Mouse (Mus musculus) kidney, embryonic 14.5 days (tissue): ENCODE data around the gene Bcat2. TPM values are rescaled to one million over a fixed set of nuclear protein-coding genes. Genes with fewer than 3 reads are reported as not detected.
A peak's percentile ranks its signal among the peaks of the same experiment; 100 is the strongest.

Experiments used
- ATAC-seq: fragments of 200-750 bp; cut with Nextera tagmentation; 2 replicates; pipeline ENCODE4 v1.8.0; 2017; ENCODE audit warnings: moderate number of reproducible peaks, mild to moderate bottlenecking, moderate TSS enrichment, moderate library complexity; ENCODE audit not compliant: low FRiP score, low TSS enrichment
- H3K27ac ChIP-seq: fragments of 300-500 bp; sonication (generic); 2 replicates; pipeline ENCODE4 v1.5.1; 2014; ENCODE audit warnings: low read depth, mild to moderate bottlenecking, low read length, moderate library complexity, mixed read lengths
- H3K27me3 ChIP-seq: fragments of 300-500 bp; sonication (generic); 2 replicates; pipeline ENCODE4 v1.6.1; 2014; ENCODE audit warnings: mild to moderate bottlenecking, low read length; ENCODE audit not compliant: control insufficient read depth, insufficient read depth
- H3K36me3 ChIP-seq: fragments of 300-500 bp; sonication (generic); 2 replicates; pipeline ENCODE4 v1.6.1; 2014; ENCODE audit warnings: low read length, mixed read lengths; ENCODE audit not compliant: control insufficient read depth, insufficient read depth
- H3K4me1 ChIP-seq: fragments of 300-500 bp; sonication (generic); 2 replicates; pipeline ENCODE4 v1.6.1; 2014; ENCODE audit warnings: low read length, mixed read lengths; ENCODE audit not compliant: control insufficient read depth, insufficient read depth
- H3K4me2 ChIP-seq: fragments of 300-500 bp; sonication (generic); replicated peaks from 2 replicates; pipeline ENCODE4 v1.6.1; 2014; ENCODE audit warnings: low read depth, mild to moderate bottlenecking, low read length
- H3K4me3 ChIP-seq: fragments of 300-500 bp; sonication (generic); 2 replicates; pipeline ENCODE4 v1.5.1; 2014; ENCODE audit warnings: mild to moderate bottlenecking, low read length
- H3K9ac ChIP-seq: fragments of 300-500 bp; sonication (generic); 2 replicates; pipeline ENCODE4 v1.6.1; 2014; ENCODE audit warnings: low read depth, mild to moderate bottlenecking, low read length, moderate library complexity
- H3K9me3 ChIP-seq: fragments of 300-500 bp; sonication (generic); 2 replicates; pipeline ENCODE4 v1.6.1; 2016; ENCODE audit warnings: low read length; ENCODE audit not compliant: control insufficient read depth
- WGBS: fragments of 180-500 bp; shearing (Covaris S2); extraction: QIAGEN DNeasy Blood & Tissue Kit; methylation state at CpG from one replicate; pipeline ENCODE4 v1.1.7; 2014; 5-methylcytosine and 5-hydroxymethylcytosine counted together
- polyA plus RNA-seq: library from polyadenylated mRNA; unstranded; fragments of >200 nt; fragmentation: Nextera tagmentation; extraction: Ambion mirVana; gene quantifications from 2 replicates; pipeline ENCODE4 v1.2.1, GENCODE M21; 2014

Gene Bcat2
- polyA plus RNA-seq, 1 experiment from 2014 or later: 73.7 TPM

DNA sequence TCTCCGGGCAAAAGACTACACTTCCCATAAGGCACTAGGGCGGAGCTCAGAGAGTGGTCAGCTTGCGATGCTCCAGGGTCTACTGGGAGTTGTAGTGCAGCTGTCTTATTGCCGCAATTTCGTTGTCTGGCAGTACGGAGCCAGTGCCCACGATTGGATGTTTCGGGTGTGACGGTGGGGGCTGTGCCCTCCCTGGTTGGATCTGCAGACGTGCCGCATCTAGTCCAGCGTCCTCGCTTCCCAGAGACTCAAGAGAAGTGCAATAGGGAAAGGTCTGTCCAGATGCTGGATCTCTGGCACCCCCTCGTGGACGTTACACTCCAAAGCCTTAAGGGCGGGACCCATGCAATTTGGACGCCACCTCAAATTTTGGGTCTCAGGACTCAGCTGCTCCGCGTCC lies 19.2 kb downstream of the Bcat2 start:
- peak overlapping the region; percentile 46 for H3K4me2 ChIP-seq
- peaks cover 16% of the 10 kb centered on the region; the same call in 1 of the 2 replicates for H3K36me3 ChIP-seq
- H3K4me3 ChIP-seq: peak overlapping the region; percentile 27
- H3K9me3 ChIP-seq: no peaks in the 10 kb centered on the region
- H3K27ac ChIP-seq: no peak overlapping the region
- peak; percentile 94 for ATAC-seq
- peak overlapping the region; percentile 31; the same call in 1 of the 2 replicates for H3K9ac ChIP-seq
- H3K4me1 ChIP-seq: no peaks in the 10 kb centered on the region
- 4% methylated on average over 19 of the region's 19 CpGs for WGBS
- no peaks in the 10 kb centered on the region for H3K27me3 ChIP-seq

DNA sequence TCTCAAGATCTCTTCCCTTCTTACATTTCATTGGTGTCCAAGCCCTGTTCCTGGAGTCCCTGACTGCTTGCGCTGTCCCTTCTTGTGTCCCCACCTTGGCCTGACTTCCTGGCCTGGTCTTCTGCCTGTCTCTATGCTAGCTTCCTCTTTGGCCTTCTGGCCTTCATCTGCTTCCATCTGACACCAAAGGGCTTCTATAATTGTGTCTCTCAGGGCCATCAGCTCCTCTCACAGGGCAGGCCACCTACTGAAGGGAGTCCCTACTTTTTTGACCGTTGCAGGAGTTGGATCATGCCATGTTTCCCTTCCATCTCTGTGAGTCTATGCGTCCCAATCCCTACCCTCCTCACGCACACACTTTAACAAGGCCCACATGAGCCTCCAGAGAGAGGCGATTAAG lies 19.9 kb downstream of the Bcat2 start:
- Histone ChIP-seq H3K9me3 (no peaks in the 10 kb centered on the region), H3K4me1 (no peaks in the 10 kb centered on the region), H3K9ac (no peak overlapping the region), H3K36me3 (peaks cover 13% of the 10 kb centered on the region; the same call in 1 of the 2 replicates), H3K27me3 (no peaks in the 10 kb centered on the region), H3K4me2 (no peak overlapping the region), H3K27ac (no peak overlapping the region), H3K4me3 (no peak overlapping the region)
- no peak for ATAC-seq
- WGBS: 97% methylated on average over 5 of the region's 5 CpGs

DNA sequence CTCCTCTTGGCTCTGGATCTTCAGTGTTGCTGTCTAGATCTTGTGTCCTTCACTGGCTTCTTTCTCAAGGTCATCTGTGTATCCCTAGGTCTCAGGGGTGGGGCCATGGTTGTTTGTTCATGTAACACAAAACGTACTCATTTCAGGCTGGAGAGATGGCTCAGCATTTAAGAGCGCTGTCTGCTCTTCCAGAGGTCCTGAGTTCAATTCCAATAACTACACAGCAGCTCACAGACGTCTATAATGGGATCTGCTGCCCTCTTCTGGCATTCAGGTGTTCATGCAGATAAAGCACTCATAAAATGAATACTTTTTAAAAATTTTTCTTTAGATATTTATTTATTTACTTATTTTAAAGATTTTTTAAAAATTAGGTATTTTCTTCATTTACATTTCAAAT lies 20.9 kb downstream of the Bcat2 start:
- H3K4me3 ChIP-seq: no peak overlapping the region
- H3K27me3 ChIP-seq: no peaks in the 10 kb centered on the region
- no peak overlapping the region for H3K4me2 ChIP-seq
- ATAC-seq: no peak
- no peak overlapping the region for H3K9ac ChIP-seq
- 70% methylated on average over 3 of the region's 3 CpGs for WGBS
- H3K4me1 ChIP-seq: no peaks in the 10 kb centered on the region
- no peak overlapping the region for H3K27ac ChIP-seq
- H3K36me3 ChIP-seq: peaks cover 7% of the 10 kb centered on the region; the same call in 1 of the 2 replicates
- no peaks in the 10 kb centered on the region for H3K9me3 ChIP-seq

DNA sequence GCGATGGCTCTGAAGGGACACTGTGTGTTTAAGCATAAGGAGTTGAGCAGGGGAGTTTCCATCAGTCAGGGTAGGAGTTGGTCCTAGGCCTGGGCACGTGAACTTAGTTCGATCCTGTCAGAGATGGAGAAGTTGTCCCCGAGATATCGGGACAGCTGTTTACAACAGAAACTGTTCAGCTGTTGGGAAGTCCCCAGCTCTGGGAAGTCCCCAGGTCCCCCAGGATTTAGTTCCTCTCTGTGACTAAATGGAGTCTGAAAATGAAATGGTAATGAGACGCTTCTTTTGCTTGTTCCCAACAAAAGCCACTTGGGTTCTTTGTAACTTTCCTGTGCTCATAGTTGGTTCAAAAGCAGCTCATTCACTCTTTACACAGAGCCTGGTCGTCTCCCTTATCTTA lies 21.9 kb downstream of the Bcat2 start:
- H3K9me3 ChIP-seq: no peaks in the 10 kb centered on the region
- no peak for ATAC-seq
- 81% methylated on average over 7 of the region's 7 CpGs for WGBS
- peaks cover 3% of the 10 kb centered on the region; the same call in 1 of the 2 replicates for H3K36me3 ChIP-seq
- no peak overlapping the region for H3K4me2 ChIP-seq
- no peak overlapping the region for H3K27ac ChIP-seq
- no peak overlapping the region for H3K9ac ChIP-seq
- H3K4me1 ChIP-seq: no peaks in the 10 kb centered on the region
- no peak overlapping the region for H3K4me3 ChIP-seq
- H3K27me3 ChIP-seq: no peaks in the 10 kb centered on the region

DNA sequence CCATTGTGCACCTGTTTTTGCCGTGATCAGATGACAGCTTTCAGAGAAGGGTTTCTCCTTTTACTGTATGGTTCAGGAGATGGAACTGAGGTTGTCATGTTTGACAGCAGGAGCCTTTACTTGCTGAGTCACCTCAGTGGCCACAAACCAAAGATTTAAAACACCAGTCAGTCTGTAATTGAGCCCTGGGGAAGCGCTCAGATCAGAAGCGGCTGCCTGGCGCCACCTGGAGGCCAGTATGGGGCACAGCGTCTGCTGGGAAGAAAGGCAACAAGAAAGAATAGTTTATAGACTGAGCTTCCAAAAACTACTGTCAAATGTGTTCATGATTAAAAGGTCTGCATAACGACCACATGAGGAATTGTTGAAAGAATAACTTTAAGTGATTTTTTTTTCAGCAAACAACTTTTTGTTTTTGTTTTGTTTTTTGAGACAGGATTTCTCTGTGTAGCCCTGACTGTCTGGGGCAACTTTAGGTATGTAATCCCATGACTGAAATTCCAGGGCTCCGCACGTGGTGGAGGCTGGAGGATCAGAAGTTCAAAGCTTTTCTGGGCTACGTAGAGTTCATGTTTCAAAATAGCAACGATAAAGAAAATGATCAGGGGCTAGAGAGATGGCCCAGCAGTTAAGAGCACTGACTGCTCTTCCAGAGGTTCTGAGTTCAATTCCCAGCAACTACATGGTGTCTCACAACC lies 23.3 kb downstream of the Bcat2 start:
- H3K4me3 ChIP-seq: no peak overlapping the region
- no peak overlapping the region for H3K4me2 ChIP-seq
- H3K27ac ChIP-seq: no peak overlapping the region
- no peak overlapping the region for H3K9ac ChIP-seq
- WGBS: 23% methylated on average over 10 of the region's 10 CpGs
- no peak for ATAC-seq
- H3K9me3 ChIP-seq: no peaks in the 10 kb centered on the region
- H3K27me3 ChIP-seq: no peaks in the 10 kb centered on the region
- H3K36me3 ChIP-seq: peaks cover under 1% of the 10 kb centered on the region; the same call in 1 of the 2 replicates
- H3K4me1 ChIP-seq: no peaks in the 10 kb centered on the region

DNA sequence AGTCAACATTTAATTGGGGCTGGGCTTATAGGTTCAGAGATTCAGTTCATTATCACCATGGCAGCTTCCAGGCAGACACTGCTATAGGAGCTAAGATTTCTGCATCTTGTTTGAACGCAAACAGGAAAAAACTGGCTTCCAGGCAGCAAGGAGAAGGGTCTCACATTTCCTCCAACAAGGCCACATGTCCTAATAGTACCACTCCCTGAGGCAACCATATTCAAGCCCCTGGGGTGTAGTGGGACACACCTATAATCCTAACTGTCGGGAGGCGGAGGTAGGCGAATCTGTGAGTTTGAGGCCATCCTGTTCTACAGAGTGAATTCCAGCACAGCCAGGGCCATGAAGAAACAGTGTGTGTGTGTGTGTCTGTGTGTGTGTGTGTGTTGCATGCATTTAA lies 25.2 kb downstream of the Bcat2 start:
- H3K4me3 ChIP-seq: no peak overlapping the region
- no peak overlapping the region for H3K27ac ChIP-seq
- ATAC-seq: no peak
- no peaks in the 10 kb centered on the region for H3K9me3 ChIP-seq
- no peak overlapping the region for H3K4me2 ChIP-seq
- 85% methylated on average over 4 of the region's 4 CpGs for WGBS
- H3K9ac ChIP-seq: no peak overlapping the region
- no peaks in the 10 kb centered on the region for H3K27me3 ChIP-seq
- no peaks in the 10 kb centered on the region for H3K36me3 ChIP-seq
- no peaks in the 10 kb centered on the region for H3K4me1 ChIP-seq

DNA sequence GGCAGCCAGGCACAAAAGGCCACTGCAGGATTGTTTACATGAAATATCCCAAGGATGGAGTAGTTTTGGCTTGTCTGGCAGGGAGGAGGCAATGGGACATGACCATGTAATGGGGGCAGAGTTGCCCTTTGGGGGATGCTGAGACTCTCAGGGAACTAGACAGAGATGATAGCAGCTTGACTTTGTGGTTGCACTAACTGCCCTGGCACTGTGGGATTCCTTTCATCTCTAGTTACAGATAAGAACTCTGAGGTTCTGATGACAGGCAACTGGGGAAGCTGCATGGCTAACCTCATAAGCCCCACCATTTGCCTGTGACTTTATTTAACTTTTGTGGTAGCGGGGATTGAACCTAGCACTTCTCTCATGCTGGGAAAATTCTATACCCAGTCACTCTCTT lies 26.2 kb downstream of the Bcat2 start:
- ATAC-seq: no peak
- Histone ChIP-seq H3K4me3 (no peak overlapping the region), H3K9me3 (no peaks in the 10 kb centered on the region), H3K27me3 (no peaks in the 10 kb centered on the region), H3K27ac (no peak overlapping the region), H3K4me2 (no peak overlapping the region), H3K36me3 (no peaks in the 10 kb centered on the region), H3K4me1 (no peaks in the 10 kb centered on the region), H3K9ac (no peak overlapping the region)
- WGBS: 85% methylated on average over 1 of the region's 1 CpGs

DNA sequence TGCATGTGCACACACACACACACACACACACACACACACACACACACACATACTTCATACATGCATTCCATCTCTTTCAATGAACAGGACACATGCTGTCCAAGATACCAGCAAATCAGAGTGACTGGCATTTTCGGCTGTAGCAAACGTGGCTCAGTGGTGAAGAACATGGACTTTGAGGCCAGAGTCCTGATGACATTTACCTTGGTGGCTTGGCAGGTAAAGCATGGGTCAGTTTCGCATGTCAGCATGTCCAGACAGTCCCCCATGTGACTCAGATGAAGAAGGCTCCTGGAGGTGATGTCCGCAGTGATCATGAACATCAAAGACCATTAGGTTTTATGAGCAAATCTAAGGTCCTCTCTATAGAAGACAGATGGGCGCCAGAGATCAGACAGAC lies 27.1 kb downstream of the Bcat2 start:
- Histone ChIP-seq H3K36me3 (no peaks in the 10 kb centered on the region), H3K9ac (no peak overlapping the region), H3K9me3 (no peaks in the 10 kb centered on the region), H3K27me3 (no peaks in the 10 kb centered on the region), H3K4me3 (no peak overlapping the region), H3K4me1 (no peaks in the 10 kb centered on the region), H3K27ac (no peak overlapping the region), H3K4me2 (no peak overlapping the region)
- ATAC-seq: no peak
- 87% methylated on average over 5 of the region's 5 CpGs for WGBS

DNA sequence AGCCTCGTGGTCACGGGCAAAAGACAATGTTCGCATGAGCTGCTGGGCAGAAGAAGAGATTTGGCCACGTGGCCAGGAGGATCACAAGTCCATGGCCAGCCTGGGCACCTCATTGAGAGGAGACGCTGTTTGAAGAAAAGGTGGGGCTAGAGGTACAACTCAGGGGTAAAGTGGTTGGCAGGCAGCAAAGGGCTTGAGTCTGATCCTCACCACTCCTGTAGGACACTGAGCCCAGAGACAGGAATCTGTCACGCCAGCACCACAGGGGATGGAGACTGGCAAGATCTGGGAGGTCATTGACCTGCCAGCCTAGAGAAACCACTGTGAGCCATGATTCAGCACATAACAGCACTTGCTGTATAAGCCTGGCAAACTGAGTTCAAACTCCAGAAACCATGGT lies 27.6 kb downstream of the Bcat2 start:
- no peak overlapping the region for H3K27ac ChIP-seq
- H3K36me3 ChIP-seq: no peaks in the 10 kb centered on the region
- H3K4me2 ChIP-seq: no peak overlapping the region
- no peaks in the 10 kb centered on the region for H3K4me1 ChIP-seq
- no peak overlapping the region for H3K9ac ChIP-seq
- no peak overlapping the region for H3K4me3 ChIP-seq
- H3K9me3 ChIP-seq: no peaks in the 10 kb centered on the region
- 92% methylated on average over 6 of the region's 6 CpGs for whole genome bisulfite sequencing
- ATAC-seq: no peak
- no peaks in the 10 kb centered on the region for H3K27me3 ChIP-seq
